Mouse (Mus musculus): ENCODE measurements at regions not wholly inside any gene's neighbourhood (a gene's known extent, or its start where the extent isn't known, plus 50 kb on each side); places are given as distances from the start of the nearest gene placed in this dataset.
A peak's percentile ranks its signal among the peaks of the same experiment; 100 is the strongest.
"Not testable (repeated sequence)": the region's sequence is repeated elsewhere in the genome, so short reads cannot be mapped to it uniquely, and the experiment has no call there.

DNA sequence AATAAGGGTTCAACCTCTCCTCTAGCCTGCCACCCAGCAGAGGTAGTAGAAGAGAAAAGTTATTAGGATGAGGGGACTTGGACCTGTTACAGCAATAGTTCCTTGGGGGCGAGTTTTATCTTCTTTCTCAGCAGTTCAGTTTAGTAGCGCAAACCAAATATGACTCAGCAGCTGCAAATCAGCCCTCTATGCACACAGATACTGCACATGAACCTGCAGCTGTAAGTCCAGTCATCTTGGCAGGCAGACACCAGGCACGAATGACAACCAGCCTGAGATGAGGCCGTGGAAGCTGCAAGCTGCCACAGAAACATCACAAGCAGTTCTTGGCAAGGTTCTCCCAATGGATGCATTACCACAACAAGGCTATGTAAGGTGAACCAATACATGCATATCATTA, 327.0 kb upstream of the Akr1e1 start:
- intact Hi-C loops (cut with DNase I) = no loop called here
- DNase-seq = no peak

GRCm38 (mm10) chr13:4939849-4940248, 330.9 kb upstream of the Akr1e1 start:
- no peak for DNase-seq
- intact Hi-C loops (cut with DNase I) = loop anchor here (5.0 kb wide), 1 partner anchor 1532 kb away; no protein-coding TSS in a partner anchor

DNA sequence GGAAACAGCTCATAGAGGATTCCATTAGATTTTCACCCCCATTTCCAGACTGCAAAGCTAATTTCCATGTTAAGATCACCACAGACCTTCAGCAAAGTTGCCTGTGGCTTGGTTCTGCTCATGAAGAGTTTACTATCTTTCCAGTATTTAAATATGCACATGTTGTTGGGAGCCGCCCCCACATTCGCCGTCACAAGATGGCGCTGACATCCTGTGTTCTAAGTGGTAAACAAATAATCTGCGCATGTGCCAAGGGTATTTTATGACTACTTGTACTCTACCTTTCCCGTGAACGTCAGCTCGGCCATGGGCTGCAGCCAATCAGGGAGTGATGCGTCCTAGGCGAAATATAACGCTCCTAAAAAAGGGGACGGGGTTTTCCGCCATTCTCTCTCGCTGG, 333.5 kb upstream of the Akr1e1 start:
- DNase-seq = peak; percentile 13
- intact Hi-C loops (cut with DNase I) = loop anchor here (5.0 kb wide), 1 partner anchor 1530 kb away; no protein-coding TSS in a partner anchor

- intact Hi-C loops (cut with DNase I) = loop anchor here (5.0 kb wide), 1 partner anchor 1529 kb away; no protein-coding TSS in a partner anchor
- DNase-seq = no peak
Measured at GRCm38 (mm10) chr13:4943046-4943445, 334.1 kb upstream of the Akr1e1 start.

GRCm38 (mm10) chr13:4955384-4955783, 346.4 kb upstream of the Akr1e1 start:
- intact Hi-C loops (cut with DNase I) = no loop called here
- DNase-seq = no peak

- intact Hi-C loops (cut with DNase I) = no loop called here
- DNase-seq = no peak
Measured at GRCm38 (mm10) chr13:4964824-4965223, 355.9 kb upstream of the Akr1e1 start.

- no peak for DNase-seq
- intact Hi-C loops (cut with DNase I) = no loop called here
Measured at GRCm38 (mm10) chr13:4970081-4970892, 361.3 kb upstream of the Akr1e1 start.

DNA sequence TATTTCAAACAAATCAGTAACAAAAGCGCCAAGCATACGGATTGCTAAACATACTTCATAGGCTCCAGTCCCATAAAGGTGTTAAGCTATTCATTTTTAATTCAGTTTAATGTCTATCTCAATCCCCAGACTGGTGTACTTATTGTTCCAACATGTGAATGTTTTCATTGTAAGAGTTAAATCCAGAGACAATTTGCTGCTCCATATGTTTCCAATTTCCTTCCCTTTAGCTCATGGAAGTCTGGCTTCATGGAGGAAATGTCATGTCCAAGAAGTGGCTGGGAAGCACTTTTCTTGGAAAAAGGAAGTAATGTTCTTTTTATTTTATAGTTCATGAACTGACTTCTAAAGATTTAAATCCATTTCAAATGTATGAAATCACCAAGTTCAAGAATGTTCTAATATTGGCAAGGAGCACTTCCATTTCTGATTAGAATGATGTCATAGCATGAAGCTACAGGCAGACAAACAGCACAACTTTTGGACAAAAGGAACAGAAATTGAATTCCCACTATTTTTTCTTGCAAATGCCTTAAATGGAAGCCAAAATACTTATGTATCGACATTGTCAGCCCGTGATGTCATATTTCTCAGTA, 362.6 kb upstream of the Akr1e1 start:
- DNase-seq = no peak
- intact Hi-C loops (cut with DNase I) = no loop called here

DNA sequence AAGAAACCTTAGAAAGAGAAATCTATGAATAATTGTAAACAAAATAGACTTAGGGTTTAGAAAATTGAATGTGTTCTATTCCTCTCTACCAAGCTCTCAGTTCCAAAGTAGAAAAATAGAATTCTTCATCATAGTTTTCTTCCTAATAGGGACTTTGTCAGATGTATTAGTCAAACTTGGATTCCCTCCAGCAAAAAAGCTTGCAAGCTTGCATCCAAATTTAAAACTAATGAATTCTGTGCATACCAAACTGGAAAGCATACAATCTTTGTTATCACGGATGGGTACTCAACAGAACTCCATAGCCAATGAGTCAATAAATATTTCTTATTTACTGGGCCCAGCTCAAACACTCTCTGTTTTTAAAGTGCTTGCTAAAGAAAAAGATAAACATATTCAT, 383.9 kb upstream of the Akr1e1 start:
- no peak for DNase-seq
- intact Hi-C loops (cut with DNase I) = no loop called here

- intact Hi-C loops (cut with DNase I) = no loop called here
- no peak for DNase-seq
Measured at GRCm38 (mm10) chr13:5008296-5008695, 399.3 kb upstream of the Akr1e1 start.

- intact Hi-C loops (cut with DNase I) = no loop called here
Measured at GRCm38 (mm10) chr13:5022439-5022838, 413.5 kb upstream of the Akr1e1 start.

DNA sequence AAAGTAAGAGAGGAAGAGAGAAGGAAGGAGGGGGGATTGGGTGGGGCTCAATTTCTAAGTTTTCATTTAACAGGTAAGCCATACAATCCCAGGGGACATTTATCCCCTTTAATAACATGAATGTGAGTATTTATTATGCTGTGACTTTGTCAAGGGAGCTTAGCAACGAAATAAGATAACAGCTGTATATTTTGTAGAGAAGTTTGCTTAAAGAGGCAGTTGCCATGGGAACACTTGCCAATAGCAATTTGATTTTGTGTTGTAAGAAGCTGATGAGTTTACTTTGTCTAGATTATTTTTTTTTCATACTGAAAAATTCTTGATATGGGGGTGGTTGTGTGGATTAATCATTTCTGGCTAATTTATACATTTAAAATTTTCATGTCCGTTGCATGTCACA, 450.9 kb upstream of the Akr1e1 start:
- DNase-seq = no peak
- intact Hi-C loops (cut with DNase I) = no loop called here

More at GRCm38 (mm10) chr13:5022439-5022838, 413.5 kb upstream of the Akr1e1 start:
- no peak for DNase-seq

GRCm38 (mm10) chr13:5060462-5060861, 451.5 kb upstream of the Akr1e1 start:
- no peak for DNase-seq
- intact Hi-C loops (cut with DNase I) = no loop called here

GRCm38 (mm10) chr13:5107454-5107853, 498.5 kb upstream of the Akr1e1 start:
- DNase-seq = no peak
- intact Hi-C loops (cut with DNase I) = no loop called here

DNA sequence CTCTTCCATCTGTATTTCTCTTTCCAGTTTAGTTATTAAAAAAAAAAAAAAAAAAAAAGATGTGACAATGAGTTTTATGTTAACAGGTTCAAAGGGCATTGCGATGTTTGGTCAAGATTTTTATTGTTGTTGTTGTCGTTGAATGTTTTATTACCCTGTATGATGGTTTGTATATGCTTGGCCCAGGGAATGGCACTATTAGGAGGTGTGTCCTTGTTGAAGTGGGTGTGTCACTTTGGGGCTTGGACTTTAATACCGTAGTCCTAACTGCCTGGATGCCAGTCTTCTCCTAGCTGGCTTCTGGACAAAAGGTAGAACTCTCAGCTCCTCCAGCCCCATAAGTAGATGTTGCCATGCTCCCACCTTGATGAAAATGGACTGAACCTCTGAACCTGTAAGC, 545.9 kb upstream of the Akr1e1 start:
- intact Hi-C loops (cut with DNase I) = no loop called here
- no peak for DNase-seq

- no peak for DNase-seq
- intact Hi-C loops (cut with DNase I) = no loop called here
Measured at GRCm38 (mm10) chr13:5159765-5160684, 551.1 kb upstream of the Akr1e1 start.

GRCm38 (mm10) chr13:5166716-5167115, 557.7 kb upstream of the Akr1e1 start:
- no peak for DNase-seq
- intact Hi-C loops (cut with DNase I) = no loop called here

DNA sequence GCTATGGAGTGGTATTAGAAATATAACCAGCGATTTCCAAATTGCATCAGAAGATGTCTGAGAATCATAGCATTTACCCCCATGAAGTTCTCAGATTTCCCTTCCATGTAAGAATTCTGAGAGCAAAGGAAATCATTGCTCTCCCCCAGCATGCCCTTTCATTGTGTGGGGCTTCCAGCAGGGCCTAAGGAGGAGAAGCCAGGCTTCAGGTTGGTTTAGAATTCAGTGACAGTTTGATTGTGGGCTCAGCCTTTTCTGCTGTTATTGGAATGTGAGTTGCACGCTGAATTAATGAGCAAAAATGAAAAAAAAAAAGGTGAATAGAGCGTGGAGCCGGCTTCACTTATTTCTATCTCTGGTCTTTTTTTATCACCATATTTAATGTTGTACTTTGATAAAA, 570.0 kb upstream of the Akr1e1 start:
- intact Hi-C loops (cut with DNase I) = no loop called here
- DNase-seq = no peak

GRCm38 (mm10) chr13:5179552-5179951, 570.6 kb upstream of the Akr1e1 start:
- DNase-seq = no peak
- intact Hi-C loops (cut with DNase I) = no loop called here

DNA sequence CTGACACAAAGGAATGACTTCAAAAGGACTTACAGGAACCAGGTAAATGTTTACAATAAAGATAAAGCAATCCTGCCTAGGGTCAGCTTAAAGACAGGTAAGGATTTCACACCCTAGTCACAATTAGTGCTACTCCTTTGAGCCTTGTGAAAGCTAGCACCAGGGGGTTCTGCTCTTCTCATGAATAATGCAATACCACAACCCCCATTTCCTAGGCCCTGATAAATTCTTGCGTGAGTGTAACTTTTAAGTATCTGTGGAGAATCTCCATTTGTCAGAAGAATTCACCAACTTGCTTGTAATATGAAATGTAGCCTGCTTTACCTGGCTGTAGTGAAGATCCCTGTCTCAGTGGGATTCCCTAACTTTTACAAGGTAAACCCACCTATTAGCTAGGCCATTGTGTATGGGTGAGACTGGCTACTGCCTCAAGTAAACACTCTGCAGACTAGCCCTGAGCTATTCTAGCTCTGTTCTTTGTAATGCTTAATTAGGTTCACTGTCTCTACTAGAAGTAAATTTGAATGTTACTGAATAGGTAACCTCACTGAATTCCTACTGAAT, 576.3 kb upstream of the Akr1e1 start:
- intact Hi-C loops (cut with DNase I); DNase-seq: not testable (repeated sequence)

DNA sequence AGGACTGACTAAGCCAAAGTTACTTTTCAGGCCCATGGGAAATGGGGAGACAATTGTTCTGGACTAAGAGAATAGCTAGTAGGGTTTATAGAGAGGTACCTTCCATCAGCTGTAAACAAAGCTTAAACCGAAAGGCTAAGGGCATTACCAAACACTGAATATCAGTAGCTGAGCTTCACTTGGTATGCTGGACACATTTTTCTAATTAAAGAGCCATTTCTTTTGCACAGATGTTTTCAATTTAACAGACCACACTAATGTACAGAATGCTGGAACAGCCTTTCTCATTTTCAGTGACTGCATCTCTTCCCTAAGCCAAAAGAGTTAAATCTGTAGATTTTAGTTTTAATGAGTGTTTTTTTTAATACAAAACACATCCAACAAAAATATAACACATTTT, 593.8 kb upstream of the Akr1e1 start:
- DNase-seq = no peak
- intact Hi-C loops (cut with DNase I) = no loop called here

Data from left cerebral cortex, postnatal 4 days (tissue).